Mouse (Mus musculus) gastrocnemius, postnatal 14 days (tissue): ENCODE results near the gene Sp3. TPM values are rescaled to one million over a fixed set of nuclear protein-coding genes. Genes with fewer than 3 reads are reported as not detected.

Experiments
- microRNA-seq, 2 experiments: library from miRNA; unstranded; fragments of <30 nt; microRNA quantifications; one replicate each; pipeline ENCODE4 v1.2.0; 2021
- total RNA-seq, 2 experiments: library from RNA; stranded (reverse); gene quantifications; 2 replicates each; pipeline ENCODE4 v1.2.3; 2021

Gene Sp3
- total RNA-seq, 2 experiments from 2014 or later = 26.9 to 28.8 TPM

Small RNA genes lying within 50 kb of the gene (microRNA-seq; reads per million reads assigned to microRNA genes)
- 0 reads per million in 2 experiments for gene Gm25960

Other genes with a start within 250 kb of the Sp3 start
- gene Gm11084, start 6.3 kb upstream of the Sp3 start, total RNA-seq = not detected
- gene Ola1, start 238.5 kb upstream of the Sp3 start, total RNA-seq = 10 to 100 TPM; 97.2 to 98.5 TPM